Mouse (Mus musculus) limb, embryonic 15.5 days (tissue): Measurements from ENCODE around the gene Wiz. TPM values are rescaled to one million over a fixed set of nuclear protein-coding genes. Genes with fewer than 3 reads are reported as not detected.

Experiments used
- ATAC-seq: fragments of 200-750 bp; cut with Nextera tagmentation; 2 replicates; pipeline ENCODE4 v1.8.0; 2017; ENCODE audit warnings: low read depth, moderate TSS enrichment; ENCODE audit not compliant: insufficient number of reproducible peaks, low FRiP score, low TSS enrichment
- H3K27ac ChIP-seq: fragments of 300-500 bp; sonication (generic); 2 replicates; pipeline ENCODE4 v1.5.1; 2015; ENCODE audit warnings: moderate library complexity, mild to moderate bottlenecking, inconsistent platforms
- H3K27me3 ChIP-seq: fragments of 300-500 bp; sonication (generic); 2 replicates; pipeline ENCODE4 v1.6.1; 2015; ENCODE audit warnings: inconsistent platforms
- H3K36me3 ChIP-seq: fragments of 300-500 bp; sonication (generic); 2 replicates; pipeline ENCODE4 v1.6.1; 2015; ENCODE audit warnings: inconsistent platforms
- H3K4me1 ChIP-seq: fragments of 300-500 bp; sonication (generic); 2 replicates; pipeline ENCODE4 v1.6.1; 2015; ENCODE audit warnings: inconsistent platforms
- H3K4me2 ChIP-seq: fragments of 300-500 bp; sonication (generic); 2 replicates; pipeline ENCODE4 v1.6.1; 2015; ENCODE audit warnings: mild to moderate bottlenecking, inconsistent platforms
- H3K4me3 ChIP-seq: fragments of 300-500 bp; sonication (generic); 2 replicates; pipeline ENCODE4 v1.5.1; 2015; ENCODE audit warnings: mild to moderate bottlenecking, inconsistent platforms
- H3K9ac ChIP-seq: fragments of 300-500 bp; sonication (generic); 2 replicates; pipeline ENCODE4 v1.6.1; 2015; ENCODE audit warnings: inconsistent platforms
- H3K9me3 ChIP-seq: fragments of 300-500 bp; sonication (generic); 2 replicates; pipeline ENCODE4 v1.6.1; 2016; ENCODE audit warnings: inconsistent platforms
- WGBS: fragments of 180-500 bp; shearing (Covaris S2); methylation state at CpG from one replicate; pipeline ENCODE4 v1.1.7; 2015; 5-methylcytosine and 5-hydroxymethylcytosine counted together
- polyA plus RNA-seq: library from polyadenylated mRNA; unstranded; fragments of >200 nt; fragmentation: Nextera tagmentation; extraction: Ambion mirVana; gene quantifications from 2 replicates; pipeline ENCODE4 v1.2.1, GENCODE M21; 2015

Gene Wiz
- polyA plus RNA-seq, 1 experiment from 2014 or later: 21.6 TPM

- H3K4me2 ChIP-seq: no peak within 1 kb of the TSS
- no peak within 1 kb of the TSS for H3K9ac ChIP-seq
- ATAC-seq: no peak
- H3K27ac ChIP-seq: no peak within 1 kb of the TSS
- no peaks in the 10 kb centered on the region for H3K36me3 ChIP-seq
- H3K4me3 ChIP-seq: no peak within 1 kb of the TSS
- H3K9me3 ChIP-seq: no peaks in the 10 kb centered on the region
- 63% methylated on average over 8 of the region's 8 CpGs for WGBS
- no peaks in the 10 kb centered on the region for H3K4me1 ChIP-seq
- peaks cover 11% of the 10 kb centered on the region for H3K27me3 ChIP-seq
These were observed 14.2 kb upstream of the Wiz start, which contains the start of gene Rasal3 for GRCm38 (mm10) chr17:32403417-32403816. Gene Rasal3 (minus strand): TSS chr17:32403583.

- Histone ChIP-seq H3K9ac (no peak overlapping the region), H3K27ac (no peak overlapping the region), H3K9me3 (no peaks in the 10 kb centered on the region), H3K4me3 (no peak overlapping the region), H3K4me2 (no peak overlapping the region), H3K4me1 (no peaks in the 10 kb centered on the region), H3K36me3 (no peaks in the 10 kb centered on the region), H3K27me3 (peaks cover 17% of the 10 kb centered on the region)
- no peak for ATAC-seq
- WGBS: 74% methylated on average over 11 of the region's 11 CpGs
These were observed 13.5 kb upstream of the Wiz start for GRCm38 (mm10) chr17:32402779-32403157.

- Histone ChIP-seq H3K4me1 (no peaks in the 10 kb centered on the region), H3K9ac (no peak overlapping the region), H3K4me2 (no peak overlapping the region), H3K27ac (no peak overlapping the region), H3K9me3 (no peaks in the 10 kb centered on the region), H3K36me3 (no peaks in the 10 kb centered on the region), H3K4me3 (no peak overlapping the region), H3K27me3 (peaks cover 23% of the 10 kb centered on the region)
- no peak for ATAC-seq
- WGBS: 83% methylated on average over 9 of the region's 9 CpGs
These were observed 13.0 kb upstream of the Wiz start for GRCm38 (mm10) chr17:32402011-32402778.

- no peak for ATAC-seq
- Histone ChIP-seq H3K27ac (no peak overlapping the region), H3K9ac (no peak overlapping the region), H3K36me3 (no peaks in the 10 kb centered on the region), H3K9me3 (no peaks in the 10 kb centered on the region), H3K4me2 (peak overlapping the region; percentile 36), H3K4me1 (peaks cover 9% of the 10 kb centered on the region), H3K4me3 (peak overlapping the region; percentile 19), H3K27me3 (peaks cover 82% of the 10 kb centered on the region)
- WGBS: 7% methylated on average over 37 of the region's 37 CpGs
These were observed 7.0 kb upstream of the Wiz start for GRCm38 (mm10) chr17:32396266-32396665.

GRCm38 (mm10) chr17:32393944-32394343 lies 4.7 kb upstream of the Wiz start:
- no peak overlapping the region for H3K4me2 ChIP-seq
- H3K27ac ChIP-seq: no peak overlapping the region
- peaks cover 9% of the 10 kb centered on the region for H3K4me1 ChIP-seq
- no peak overlapping the region for H3K9ac ChIP-seq
- H3K4me3 ChIP-seq: no peak overlapping the region
- no peaks in the 10 kb centered on the region for H3K9me3 ChIP-seq
- no peak for ATAC-seq
- H3K36me3 ChIP-seq: no peaks in the 10 kb centered on the region
- WGBS: 80% methylated on average over 10 of the region's 10 CpGs
- peaks cover 87% of the 10 kb centered on the region for H3K27me3 ChIP-seq

GRCm38 (mm10) chr17:32388370-32389100 lies 704 bp downstream of the Wiz start:
- Histone ChIP-seq H3K27ac (peak overlapping the region; percentile 48), H3K4me2 (peak overlapping the region; percentile 96), H3K9me3 (no peaks in the 10 kb centered on the region), H3K4me3 (peak overlapping the region; percentile 73), H3K36me3 (peaks cover 17% of the 10 kb centered on the region), H3K27me3 (peaks cover 33% of the 10 kb centered on the region), H3K4me1 (peaks cover 13% of the 10 kb centered on the region), H3K9ac (peak overlapping the region; percentile 82)
- peak; percentile 20 for ATAC-seq
- under 1% methylated on average over 38 of the region's 39 CpGs for WGBS

GRCm38 (mm10) chr17:32387986-32388369 lies 1.3 kb downstream of the Wiz start:
- Histone ChIP-seq H3K4me1 (peaks cover 13% of the 10 kb centered on the region), H3K4me2 (peak overlapping the region; percentile 96), H3K27ac (no peak overlapping the region), H3K27me3 (peaks cover 28% of the 10 kb centered on the region), H3K4me3 (peak overlapping the region; percentile 73), H3K9me3 (no peaks in the 10 kb centered on the region), H3K36me3 (peaks cover 22% of the 10 kb centered on the region), H3K9ac (no peak overlapping the region)
- 30% methylated on average over 7 of the region's 7 CpGs for WGBS
- no peak for ATAC-seq

- H3K4me1 ChIP-seq: peaks cover 13% of the 10 kb centered on the region
- H3K9ac ChIP-seq: no peak overlapping the region
- ATAC-seq: no peak
- peaks cover 16% of the 10 kb centered on the region for H3K27me3 ChIP-seq
- peaks cover 26% of the 10 kb centered on the region for H3K36me3 ChIP-seq
- no peak overlapping the region for H3K4me3 ChIP-seq
- H3K4me2 ChIP-seq: no peak overlapping the region
- no peaks in the 10 kb centered on the region for H3K9me3 ChIP-seq
- H3K27ac ChIP-seq: no peak overlapping the region
- WGBS: 62% methylated on average over 9 of the region's 9 CpGs
These were observed 2.4 kb downstream of the Wiz start for GRCm38 (mm10) chr17:32386659-32387432.

GRCm38 (mm10) chr17:32383661-32384060 lies 5.6 kb downstream of the Wiz start:
- Histone ChIP-seq H3K27ac (no peak overlapping the region), H3K4me2 (no peak overlapping the region), H3K9me3 (no peaks in the 10 kb centered on the region), H3K4me3 (no peak overlapping the region), H3K36me3 (peaks cover 44% of the 10 kb centered on the region), H3K4me1 (peaks cover 11% of the 10 kb centered on the region), H3K9ac (no peak overlapping the region), H3K27me3 (no peaks in the 10 kb centered on the region)
- no peak for ATAC-seq
- 86% methylated on average over 5 of the region's 5 CpGs for WGBS

GRCm38 (mm10) chr17:32382576-32382975 lies 6.7 kb downstream of the Wiz start:
- H3K4me1 ChIP-seq: 0 out of 2 replicates have a peak, but pooled peaks cover under 1% of the 10 kb centered on the region
- H3K9me3 ChIP-seq: no peaks in the 10 kb centered on the region
- H3K4me3 ChIP-seq: no peak overlapping the region
- H3K4me2 ChIP-seq: no peak overlapping the region
- peaks cover 54% of the 10 kb centered on the region for H3K36me3 ChIP-seq
- H3K27me3 ChIP-seq: no peaks in the 10 kb centered on the region
- no peak overlapping the region for H3K9ac ChIP-seq
- no peak overlapping the region for H3K27ac ChIP-seq
- ATAC-seq: no peak
- 87% methylated on average over 7 of the region's 7 CpGs for WGBS

- H3K4me3 ChIP-seq: no peak overlapping the region
- no peak overlapping the region for H3K4me2 ChIP-seq
- 83% methylated on average over 2 of the region's 2 CpGs for WGBS
- no peak for ATAC-seq
- no peak overlapping the region for H3K9ac ChIP-seq
- no peaks in the 10 kb centered on the region for H3K27me3 ChIP-seq
- no peaks in the 10 kb centered on the region for H3K9me3 ChIP-seq
- no peak overlapping the region for H3K27ac ChIP-seq
- H3K36me3 ChIP-seq: peaks cover 53% of the 10 kb centered on the region
- no peaks in the 10 kb centered on the region for H3K4me1 ChIP-seq
These were observed 10.5 kb downstream of the Wiz start for GRCm38 (mm10) chr17:32378786-32379185.

GRCm38 (mm10) chr17:32377137-32377536 lies 12.1 kb downstream of the Wiz start:
- 80% methylated on average over 9 of the region's 9 CpGs for WGBS
- Histone ChIP-seq H3K9ac (no peak overlapping the region), H3K27ac (no peak overlapping the region), H3K4me3 (no peak overlapping the region), H3K36me3 (peaks cover 41% of the 10 kb centered on the region), H3K4me1 (no peaks in the 10 kb centered on the region), H3K27me3 (no peaks in the 10 kb centered on the region), H3K9me3 (no peaks in the 10 kb centered on the region), H3K4me2 (no peak overlapping the region)
- ATAC-seq: no peak
